Mouse (Mus musculus) limb, embryonic 10.5 days (tissue): ENCODE results near the gene Ppfia3. TPM values are rescaled to one million over a fixed set of nuclear protein-coding genes. Genes with fewer than 3 reads are reported as not detected.
"Not testable (repeated sequence)": the region's sequence is repeated elsewhere in the genome, so short reads cannot be mapped to it uniquely, and the experiment has no call there.

ENCODE experiments used
- DNase-seq: peaks from one replicate; pipeline ENCODE4 v3.0.0-alpha.2; 2017; ENCODE audit warnings: low spot score
- H3K27ac ChIP-seq: fragments of 300-500 bp; sonication (generic); 2 replicates; pipeline ENCODE4 v1.5.1; 2016; ENCODE audit warnings: mild to moderate bottlenecking
- H3K27me3 ChIP-seq: fragments of 300-500 bp; sonication (generic); 2 replicates; pipeline ENCODE4 v1.6.1; 2016; ENCODE audit warnings: low read depth, mild to moderate bottlenecking; ENCODE audit not compliant: poor library complexity, severe bottlenecking
- H3K36me3 ChIP-seq: fragments of 300-500 bp; sonication (generic); 2 replicates; pipeline ENCODE4 v1.6.1; 2016; ENCODE audit warnings: mild to moderate bottlenecking, moderate library complexity
- H3K4me1 ChIP-seq: fragments of 300-500 bp; sonication (generic); 2 replicates; pipeline ENCODE4 v1.6.1; 2016
- H3K4me3 ChIP-seq: fragments of 300-500 bp; sonication (generic); 2 replicates; pipeline ENCODE4 v1.5.1; 2016; ENCODE audit warnings: mild to moderate bottlenecking, moderate library complexity
- H3K9me3 ChIP-seq: fragments of 300-500 bp; sonication (generic); replicated peaks from 2 replicates; pipeline ENCODE4 v1.6.1; 2016; ENCODE audit warnings: mild to moderate bottlenecking
- WGBS: fragments of 180-500 bp; shearing (Covaris S2); methylation state at CpG from one replicate; pipeline ENCODE4 v1.1.7; 2016; 5-methylcytosine and 5-hydroxymethylcytosine counted together
- polyA plus RNA-seq: library from polyadenylated mRNA; unstranded; fragments of >200 nt; fragmentation: Nextera tagmentation; extraction: Ambion mirVana; gene quantifications from 2 replicates; pipeline ENCODE4 v1.2.1, GENCODE M21; 2016

Ppfia3 gene
- polyA plus RNA-seq, 1 experiment from 2014 or later: 5.3 TPM

DNA sequence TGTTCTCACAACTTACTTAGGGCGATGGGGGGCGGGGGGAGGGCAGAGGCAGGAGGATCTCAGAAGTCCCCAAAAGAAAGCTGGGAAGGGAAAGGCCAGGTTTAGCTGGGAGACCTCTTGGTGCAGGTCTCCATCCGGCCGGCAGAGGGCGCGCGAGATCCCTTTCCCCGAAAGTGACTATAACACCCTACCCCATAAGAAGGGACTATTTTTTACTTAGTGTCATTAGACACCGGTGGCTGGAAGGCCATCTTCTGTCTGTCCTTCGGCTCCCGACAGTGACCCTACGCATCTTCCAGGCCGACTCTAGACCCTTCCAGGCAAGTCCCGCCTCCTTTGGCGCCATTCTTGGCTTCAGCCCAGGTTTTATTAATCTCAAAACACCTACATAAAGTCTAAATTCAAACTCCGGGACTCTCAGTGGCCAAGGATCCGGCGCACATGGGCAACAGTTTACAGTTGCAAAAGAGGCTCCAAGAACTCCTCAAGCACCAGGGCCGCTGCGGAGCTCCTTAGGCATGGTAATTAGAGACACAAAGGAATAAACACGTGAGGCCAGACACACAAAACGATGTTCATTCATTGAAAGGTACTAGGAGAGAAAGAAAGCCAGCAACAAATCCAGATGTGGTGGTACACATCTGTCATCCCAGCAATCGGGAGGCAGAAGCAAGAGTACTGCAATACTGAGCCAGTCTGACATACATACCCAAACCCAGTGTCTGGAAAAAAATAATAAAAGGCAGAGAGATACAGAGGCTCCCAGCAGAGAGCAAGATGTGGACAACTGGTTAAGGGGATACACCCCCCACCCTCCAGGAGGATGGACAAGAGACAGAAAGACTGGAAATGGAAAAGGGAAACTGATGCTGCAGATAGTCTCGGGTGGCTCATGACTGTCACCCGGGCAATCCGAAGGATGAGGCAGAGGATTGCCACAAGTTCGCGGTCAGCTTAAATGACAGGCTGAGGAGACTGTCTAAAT, 38.6 kb upstream of the Ppfia3 start, which contains the start of gene Kcna7:
Kcna7 (plus strand) TSS at position 563 of the 985 bp plus-strand sequence.
- H3K36me3 ChIP-seq: no peaks in the 10 kb centered on the region
- H3K4me1 ChIP-seq: peaks cover 8% of the 10 kb centered on the region
- H3K27ac ChIP-seq: peak within 1 kb of the TSS; percentile 27; the same call in 1 of the 2 replicates
- WGBS: 15% methylated on average over 28 of the region's 28 CpGs
- H3K4me3 ChIP-seq: peak within 1 kb of the TSS; percentile 44
- peaks cover 57% of the 10 kb centered on the region for H3K27me3 ChIP-seq
- H3K9me3 ChIP-seq: no peaks in the 10 kb centered on the region
- peak; percentile 83 for DNase-seq

DNA sequence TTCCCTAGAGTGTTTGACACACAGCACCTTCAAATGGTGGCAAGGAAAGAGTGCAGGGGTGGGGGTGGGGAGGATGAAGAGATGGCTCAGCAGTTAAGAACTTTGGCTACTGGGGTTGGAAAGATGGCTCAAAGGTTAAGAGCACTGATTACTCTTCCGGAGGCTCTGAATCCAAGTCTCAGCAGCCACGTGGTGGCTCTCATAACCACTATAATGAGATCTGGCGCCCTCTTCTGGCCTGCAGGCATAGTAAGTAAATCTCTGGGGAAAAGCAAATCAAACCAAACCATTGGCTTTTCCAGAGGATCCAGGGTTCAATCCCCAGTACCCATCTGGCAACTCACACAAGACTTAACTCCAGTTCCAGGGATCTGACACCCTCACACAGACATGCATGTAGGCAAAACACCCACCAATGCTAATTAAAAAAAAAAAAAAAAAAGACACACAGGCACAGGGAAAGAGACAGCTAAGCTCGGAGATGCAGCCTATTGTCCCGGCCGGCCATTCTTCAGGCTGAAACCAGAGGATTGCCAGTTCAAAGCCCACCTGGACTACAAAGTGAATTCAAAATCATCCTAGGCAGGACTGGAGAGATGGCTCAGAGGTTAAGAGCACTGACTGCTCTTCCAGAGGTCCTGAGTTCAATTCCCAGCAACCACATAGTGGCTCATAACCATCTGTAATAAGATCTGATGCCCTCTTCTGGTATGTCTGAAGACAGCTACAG, 36.9 kb upstream of the Ppfia3 start:
- 46% methylated on average over 6 of the region's 6 CpGs for WGBS
- Histone ChIP-seq H3K27me3 (peaks cover 40% of the 10 kb centered on the region), H3K27ac (no peak overlapping the region), H3K36me3 (no peaks in the 10 kb centered on the region), H3K9me3 (no peaks in the 10 kb centered on the region), H3K4me3 (no peak overlapping the region), H3K4me1 (peaks cover 8% of the 10 kb centered on the region)
- peak; percentile 78 for DNase-seq

DNA sequence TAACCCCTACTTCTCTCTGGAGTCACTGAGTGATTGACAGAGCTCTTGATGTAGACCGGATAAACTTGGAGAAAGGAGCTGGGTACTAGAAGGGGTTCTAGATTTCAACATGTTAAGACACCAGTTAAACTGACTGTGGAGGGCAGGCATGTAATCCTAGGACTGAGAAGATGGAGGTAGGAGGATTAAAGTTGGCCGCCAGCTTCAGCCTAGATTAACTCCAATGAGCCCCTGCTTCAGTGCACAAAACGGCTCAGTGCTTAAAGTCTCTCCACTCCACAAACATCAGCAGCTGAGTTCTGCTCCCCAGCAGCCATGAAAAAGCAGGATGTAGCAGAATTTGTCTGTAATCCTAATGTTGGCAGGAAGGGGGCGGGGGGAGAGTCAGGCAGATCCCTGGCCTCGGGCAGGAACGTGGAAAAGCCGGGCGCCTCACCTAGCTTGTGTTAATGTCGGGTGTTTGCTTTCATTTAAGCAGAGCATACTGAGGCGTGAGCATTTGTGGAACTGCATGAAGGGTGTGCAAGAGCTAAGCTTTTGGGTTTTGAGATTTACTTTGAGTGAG, 34.8 kb upstream of the Ppfia3 start:
- DNase-seq: no peak
- no peak overlapping the region for H3K4me3 ChIP-seq
- peaks cover 19% of the 10 kb centered on the region for H3K27me3 ChIP-seq
- peaks cover 6% of the 10 kb centered on the region for H3K4me1 ChIP-seq
- H3K27ac ChIP-seq: no peak overlapping the region
- WGBS: 79% methylated on average over 10 of the region's 10 CpGs
- H3K36me3 ChIP-seq: no peaks in the 10 kb centered on the region
- H3K9me3 ChIP-seq: no peaks in the 10 kb centered on the region

DNA sequence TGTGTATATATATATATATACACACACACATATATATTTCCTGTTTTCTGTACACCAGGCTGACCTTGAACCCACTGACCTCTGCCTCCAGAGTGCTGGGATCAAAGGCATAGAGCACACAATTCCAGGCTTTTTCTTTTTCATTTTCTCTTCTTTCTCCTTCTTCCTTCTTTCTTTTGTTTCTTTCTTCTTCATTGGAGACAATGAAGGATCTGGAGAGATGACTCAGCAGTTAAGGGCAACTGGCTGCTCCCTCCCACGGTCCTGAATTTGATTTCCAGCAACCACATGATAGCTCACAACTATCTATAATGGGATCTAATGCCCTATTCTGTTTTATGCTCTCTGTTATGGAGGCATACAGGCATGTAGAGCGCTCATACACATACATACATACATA, 30.0 kb upstream of the Ppfia3 start:
- H3K27ac ChIP-seq: no peak overlapping the region
- WGBS: 81% methylated on average over 2 of the region's 2 CpGs
- peaks cover 18% of the 10 kb centered on the region for H3K4me1 ChIP-seq
- DNase-seq: no peak
- H3K36me3 ChIP-seq: peaks cover 28% of the 10 kb centered on the region
- H3K27me3 ChIP-seq: no peaks in the 10 kb centered on the region
- H3K9me3 ChIP-seq: no peaks in the 10 kb centered on the region
- H3K4me3 ChIP-seq: no peak overlapping the region

DNA sequence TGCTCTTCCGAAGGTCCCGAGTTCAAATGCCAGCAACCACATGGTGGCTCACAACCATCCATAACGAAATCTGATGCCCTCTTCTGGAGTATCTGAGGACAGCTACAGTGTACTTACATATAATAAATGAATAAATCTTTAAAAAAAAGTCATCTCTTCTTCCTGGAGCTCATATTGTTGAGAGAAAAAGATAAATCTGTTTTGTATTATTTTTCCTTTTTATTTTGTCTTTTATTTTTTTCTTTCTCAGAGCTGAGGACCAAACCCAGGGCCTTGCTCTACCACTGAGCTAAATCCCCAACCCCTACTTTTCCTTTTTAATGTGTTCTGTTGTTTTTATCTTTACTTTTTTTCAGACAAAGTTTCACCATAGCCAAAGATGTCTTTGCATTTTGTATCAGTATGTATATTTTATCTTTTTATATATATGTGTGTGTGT, 29.5 kb upstream of the Ppfia3 start:
- peaks cover 33% of the 10 kb centered on the region for H3K36me3 ChIP-seq
- 6% methylated on average over 3 of the region's 3 CpGs for WGBS
- DNase-seq, H3K9me3 ChIP-seq, H3K27me3 ChIP-seq: not testable (repeated sequence)
- peak overlapping the region; percentile 98; the same call in 1 of the 2 replicates for H3K27ac ChIP-seq
- peaks cover 18% of the 10 kb centered on the region for H3K4me1 ChIP-seq
- H3K4me3 ChIP-seq: peak overlapping the region; percentile 87

DNA sequence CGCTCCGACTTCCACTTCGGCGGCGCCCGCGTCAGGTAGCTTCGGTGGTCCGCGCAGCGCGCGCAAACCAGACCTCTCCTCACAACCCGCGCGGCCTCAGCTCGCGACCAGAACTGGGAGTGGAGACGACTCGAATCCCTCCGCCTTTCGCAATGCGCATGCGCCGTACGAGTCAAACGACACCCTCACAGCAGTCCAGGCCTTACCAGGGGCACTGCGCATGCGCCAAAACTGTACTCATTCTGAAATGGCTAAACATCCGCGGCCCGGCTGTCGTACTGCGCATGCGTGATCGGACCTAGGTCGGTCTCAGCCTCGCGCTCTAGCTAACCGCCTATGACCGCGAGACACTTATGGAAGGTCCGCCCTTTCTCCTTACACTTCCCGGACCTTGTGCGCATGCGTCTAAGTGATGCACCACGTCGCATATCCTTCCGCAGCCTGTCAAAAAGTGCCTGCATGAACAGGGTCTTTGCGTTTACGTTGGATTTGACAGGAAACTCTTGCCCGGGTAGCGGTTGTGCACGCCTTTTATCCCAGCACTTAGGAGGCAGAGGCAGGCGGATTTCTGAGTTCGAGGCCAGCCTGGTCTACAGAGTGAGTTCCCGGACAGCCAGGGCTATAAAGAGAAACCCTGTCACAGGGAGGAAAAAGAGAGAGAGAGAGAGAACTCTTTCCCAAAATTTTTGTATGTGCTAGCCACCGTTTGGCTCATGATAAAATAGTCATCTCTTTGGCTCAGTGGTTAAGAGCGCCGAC, 28.9 kb upstream of the Ppfia3 start, which contains the start of gene Snrnp70:
Snrnp70 (minus strand) TSS at position 165 of the 759 bp plus-strand sequence.
- Histone ChIP-seq H3K9me3 (no peaks in the 10 kb centered on the region), H3K4me1 (peaks cover 18% of the 10 kb centered on the region), H3K4me3 (peak within 1 kb of the TSS; percentile 87), H3K36me3 (peaks cover 38% of the 10 kb centered on the region), H3K27ac (peak within 1 kb of the TSS; percentile 98), H3K27me3 (no peaks in the 10 kb centered on the region)
- WGBS: under 1% methylated on average over 60 of the region's 60 CpGs
- DNase-seq: peak; percentile 100

DNA sequence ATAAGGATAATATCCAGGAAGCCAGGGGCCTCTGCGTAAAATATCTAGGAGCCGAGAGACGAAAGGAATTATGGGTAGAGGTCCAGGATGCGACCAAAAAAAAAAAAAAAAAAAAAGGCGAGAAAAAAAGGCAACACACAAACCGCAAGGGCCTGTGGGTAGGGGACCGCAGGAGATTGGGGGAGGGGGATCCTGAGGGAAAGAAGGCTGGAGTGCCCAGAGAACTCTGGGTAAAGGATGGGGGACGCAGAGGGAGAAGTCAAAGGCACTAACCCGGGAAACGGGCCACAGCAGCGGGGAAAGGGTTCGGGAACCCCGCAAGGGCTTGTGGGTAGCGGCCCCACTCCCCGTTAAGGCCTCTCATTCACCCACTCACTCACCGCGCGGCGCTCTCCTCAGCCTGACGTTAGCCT, 28.3 kb upstream of the Ppfia3 start:
- H3K4me3 ChIP-seq: peak overlapping the region; percentile 87
- DNase-seq: no peak
- H3K27ac ChIP-seq: peak overlapping the region; percentile 98
- H3K27me3 ChIP-seq: no peaks in the 10 kb centered on the region
- no peaks in the 10 kb centered on the region for H3K9me3 ChIP-seq
- H3K36me3 ChIP-seq: peaks cover 44% of the 10 kb centered on the region
- WGBS: 0% methylated on average over 19 of the region's 20 CpGs
- peaks cover 18% of the 10 kb centered on the region for H3K4me1 ChIP-seq

DNA sequence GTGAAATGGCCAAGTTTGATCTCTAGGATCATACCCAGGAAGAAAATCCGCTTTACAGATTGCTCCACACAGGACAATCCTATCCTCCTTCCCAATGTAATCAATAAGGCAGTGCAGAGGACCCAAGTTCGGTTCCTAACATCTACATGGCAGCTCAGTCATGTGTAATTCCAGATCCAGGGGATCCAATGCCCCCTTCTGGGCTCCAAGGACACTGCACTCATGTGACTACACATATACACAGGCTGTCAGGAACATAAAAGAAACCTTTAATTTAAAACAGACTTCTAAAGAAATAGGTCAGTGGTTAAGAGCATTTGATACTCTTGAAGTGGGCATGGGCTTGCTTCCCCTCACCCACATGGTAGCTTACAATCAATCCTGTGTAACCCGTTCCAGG, 19.3 kb upstream of the Ppfia3 start:
- Histone ChIP-seq H3K9me3 (no peaks in the 10 kb centered on the region), H3K36me3 (peaks cover 100% of the 10 kb centered on the region), H3K4me1 (no peaks in the 10 kb centered on the region), H3K4me3 (no peak overlapping the region), H3K27me3 (no peaks in the 10 kb centered on the region), H3K27ac (no peak overlapping the region)
- DNase-seq: no peak
- WGBS: 83% methylated on average over 3 of the region's 3 CpGs

DNA sequence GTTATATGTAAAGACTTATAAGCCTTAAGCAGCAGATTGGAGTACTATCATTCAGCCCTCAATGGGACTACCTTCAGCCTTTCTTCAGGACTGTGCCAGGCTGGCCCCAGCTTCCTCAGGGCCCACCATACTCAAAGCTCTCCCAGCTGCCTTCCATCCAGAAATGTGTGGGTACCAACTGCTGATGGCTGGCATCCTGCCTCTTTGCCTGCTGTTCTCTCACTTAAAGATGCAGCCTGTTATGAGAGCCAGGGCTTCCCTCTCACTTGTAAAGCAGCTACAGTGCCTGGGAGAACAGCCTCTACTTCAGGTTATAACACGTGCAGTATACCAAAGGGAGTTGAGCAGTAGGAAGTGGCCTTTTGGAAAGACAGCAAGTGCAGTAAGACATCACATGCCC, 9.2 kb upstream of the Ppfia3 start:
- no peak overlapping the region for H3K27ac ChIP-seq
- no peaks in the 10 kb centered on the region for H3K9me3 ChIP-seq
- H3K27me3 ChIP-seq: no peaks in the 10 kb centered on the region
- DNase-seq: no peak
- 92% methylated on average over 1 of the region's 1 CpGs for WGBS
- no peak overlapping the region for H3K4me3 ChIP-seq
- peaks cover 94% of the 10 kb centered on the region for H3K36me3 ChIP-seq
- H3K4me1 ChIP-seq: peaks cover 6% of the 10 kb centered on the region

DNA sequence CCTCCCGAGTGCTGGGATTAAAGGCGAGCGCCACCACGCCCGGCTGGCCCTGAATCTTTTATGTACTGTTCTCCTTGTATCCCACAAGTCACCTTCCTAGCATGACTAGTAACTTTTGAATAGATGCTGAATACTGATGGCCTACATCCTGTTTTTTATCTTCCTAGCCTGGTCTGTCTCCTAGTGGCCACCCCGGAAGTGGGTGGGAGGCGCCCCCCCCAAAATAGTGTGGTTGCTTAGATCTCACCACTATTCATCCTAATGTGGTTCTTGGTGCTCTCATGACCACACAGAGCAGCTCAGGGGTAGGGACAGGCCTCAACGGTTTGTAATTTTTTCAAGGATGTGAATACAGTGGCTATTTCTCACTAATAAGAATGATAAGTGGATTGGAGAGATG, 7.8 kb upstream of the Ppfia3 start:
- Histone ChIP-seq H3K27me3 (peaks cover 10% of the 10 kb centered on the region), H3K4me3 (no peak overlapping the region), H3K36me3 (peaks cover 81% of the 10 kb centered on the region), H3K9me3 (no peaks in the 10 kb centered on the region), H3K27ac (no peak overlapping the region), H3K4me1 (peaks cover 20% of the 10 kb centered on the region)
- 95% methylated on average over 8 of the region's 8 CpGs for WGBS
- no peak for DNase-seq

DNA sequence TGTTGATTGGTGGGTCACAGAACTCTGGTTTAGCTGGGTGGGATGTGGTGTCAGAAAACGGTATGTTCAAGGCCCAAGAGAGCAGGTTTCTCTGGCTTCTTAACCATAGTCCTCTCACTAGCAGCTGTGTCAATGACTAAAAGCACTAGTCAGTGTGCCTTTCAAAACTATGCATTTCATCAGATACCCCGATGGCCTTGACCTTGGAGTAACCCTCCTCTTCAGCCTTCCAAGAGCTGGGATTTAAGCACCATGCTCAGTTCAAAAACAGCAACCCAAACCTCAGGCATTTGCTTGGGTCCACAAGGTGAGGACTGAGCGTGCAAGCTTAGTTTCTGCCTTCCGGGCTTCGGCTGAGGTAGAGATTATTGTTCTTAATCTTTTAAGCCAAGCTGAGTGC, 5.6 kb upstream of the Ppfia3 start:
- Histone ChIP-seq H3K27ac (no peak overlapping the region), H3K9me3 (no peaks in the 10 kb centered on the region), H3K4me3 (no peak overlapping the region), H3K36me3 (peaks cover 59% of the 10 kb centered on the region), H3K27me3 (peaks cover 30% of the 10 kb centered on the region), H3K4me1 (peaks cover 29% of the 10 kb centered on the region)
- WGBS: 88% methylated on average over 5 of the region's 5 CpGs
- DNase-seq: no peak
